Mouse (Mus musculus): Measurements from ENCODE around the gene Espn. TPM values are rescaled to one million over a fixed set of nuclear protein-coding genes. Genes with fewer than 3 reads are reported as not detected.

Espn gene
- polyA plus RNA-seq, 1 experiment from 2014 or later = 1.3 TPM

DNA sequence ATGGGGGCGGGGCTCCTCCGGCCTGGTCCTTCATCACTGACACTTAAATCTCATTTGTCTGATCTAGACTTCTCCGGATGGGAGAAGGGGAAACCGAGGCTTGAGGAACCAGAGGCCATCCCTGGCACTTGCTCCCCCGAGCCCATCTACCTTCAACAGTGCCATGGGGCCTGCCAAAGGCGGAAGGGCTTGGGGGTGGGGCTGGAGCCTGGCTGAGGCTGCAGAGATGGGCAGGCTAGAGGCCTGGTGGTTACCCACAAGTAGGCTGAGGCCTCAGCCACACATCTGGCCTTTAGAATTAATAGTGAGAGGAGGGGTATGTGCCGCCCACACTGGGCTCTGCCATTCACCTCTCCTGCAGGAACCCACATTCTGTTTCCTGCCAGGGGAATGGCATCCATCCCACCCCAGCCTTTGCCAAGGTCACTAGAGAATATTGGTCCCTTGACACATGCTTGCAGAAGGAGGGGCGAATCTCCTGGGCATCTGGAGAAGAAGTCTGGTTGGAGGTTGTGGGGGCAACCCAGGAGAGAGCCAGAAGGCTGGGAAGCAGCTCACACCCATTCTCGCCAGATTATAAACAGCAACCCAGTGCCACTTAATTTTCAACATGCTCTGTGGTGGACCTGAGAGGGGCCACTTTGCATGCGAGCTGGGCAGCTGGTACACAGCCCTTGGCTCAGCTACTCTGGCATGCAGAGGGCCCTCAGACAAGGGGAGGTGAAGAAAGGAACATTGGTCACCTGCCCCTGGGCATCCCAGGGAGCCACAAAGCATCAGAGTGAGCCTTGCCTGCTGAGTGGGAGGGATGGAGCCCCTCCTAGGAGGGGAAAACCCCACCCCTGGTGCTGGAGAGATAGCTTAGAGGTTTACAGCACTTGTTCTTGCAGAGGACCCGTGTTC, 81.4 kb downstream of the Espn start:
- no peak for ATAC-seq
- H3K27me3 ChIP-seq = no peaks in the 10 kb centered on the region
- in situ Hi-C loops (cut with MboI; ENCODE audit: low pct_unique_long_range_greater_than_20kb) = no loop called here
- TF ChIP-seq CTCF (IDR thresholded peaks at IDR 0.05) = no peak
- DNase-seq (ENCODE audit: low read depth, low spot score) = no peak
- CTCF ChIA-PET = interaction anchor here (0.6 kb wide), 1 partner anchor 32 kb away, joined by 3 read pairs; no protein-coding TSS in a partner anchor
- POLR2A ChIA-PET = no interaction called here

Other genes starting within 250 kb of the Espn start
- 42.7 TPM for gene Dnajc11, start 218.7 kb downstream of the Espn start, polyA plus RNA-seq (2021)
- gene Thap3, start 163.4 kb downstream of the Espn start, polyA plus RNA-seq (2021) = 20.8 TPM
- 18.6 TPM for gene Phf13, start 156.1 kb downstream of the Espn start, polyA plus RNA-seq (2021)
- 16.6 TPM for gene Klhl21, start 143.6 kb downstream of the Espn start, polyA plus RNA-seq (2021)
- gene Zbtb48, start 124.7 kb downstream of the Espn start, polyA plus RNA-seq (2021) = 13.7 TPM
- gene Tas1r1, start 113.8 kb downstream of the Espn start, polyA plus RNA-seq (2021) = 0.56 TPM
- gene Nol9, start 113.0 kb downstream of the Espn start, polyA plus RNA-seq (2021) = 19.4 TPM
- gene Plekhg5, start 79.9 kb downstream of the Espn start, polyA plus RNA-seq (2021) = 13.0 TPM
- gene Tnfrsf25, start 36.4 kb downstream of the Espn start, polyA plus RNA-seq (2021) = 1.5 TPM
- gene Hes2, start 6.5 kb upstream of the Espn start, polyA plus RNA-seq (2021) = not detected
- gene Acot7, start 25.8 kb upstream of the Espn start, polyA plus RNA-seq (2021) = 102 TPM
- gene Gpr153, start 121.9 kb upstream of the Espn start, polyA plus RNA-seq (2021) = 21.1 TPM
- gene Hes3, start 139.3 kb upstream of the Espn start, polyA plus RNA-seq (2021) = 0.12 TPM
- 42.2 TPM for gene Icmt, start 144.9 kb upstream of the Espn start, polyA plus RNA-seq (2021)
- 0.17 TPM for gene Rnf207, start 166.6 kb upstream of the Espn start, polyA plus RNA-seq (2021)
- 562 TPM for gene Rpl22, start 173.4 kb upstream of the Espn start, polyA plus RNA-seq (2021)
- 0.96 TPM for gene Chd5, start 186.3 kb upstream of the Espn start, polyA plus RNA-seq (2021)

Measured in Patski (cell line).